Mouse (Mus musculus): Measurements from ENCODE around the gene Sun1. TPM values are rescaled to one million over a fixed set of nuclear protein-coding genes. Genes with fewer than 3 reads are reported as not detected.

The Sun1 gene
- polyA plus RNA-seq, 1 experiment from 2014 or later, result 35.1 TPM

DNA sequence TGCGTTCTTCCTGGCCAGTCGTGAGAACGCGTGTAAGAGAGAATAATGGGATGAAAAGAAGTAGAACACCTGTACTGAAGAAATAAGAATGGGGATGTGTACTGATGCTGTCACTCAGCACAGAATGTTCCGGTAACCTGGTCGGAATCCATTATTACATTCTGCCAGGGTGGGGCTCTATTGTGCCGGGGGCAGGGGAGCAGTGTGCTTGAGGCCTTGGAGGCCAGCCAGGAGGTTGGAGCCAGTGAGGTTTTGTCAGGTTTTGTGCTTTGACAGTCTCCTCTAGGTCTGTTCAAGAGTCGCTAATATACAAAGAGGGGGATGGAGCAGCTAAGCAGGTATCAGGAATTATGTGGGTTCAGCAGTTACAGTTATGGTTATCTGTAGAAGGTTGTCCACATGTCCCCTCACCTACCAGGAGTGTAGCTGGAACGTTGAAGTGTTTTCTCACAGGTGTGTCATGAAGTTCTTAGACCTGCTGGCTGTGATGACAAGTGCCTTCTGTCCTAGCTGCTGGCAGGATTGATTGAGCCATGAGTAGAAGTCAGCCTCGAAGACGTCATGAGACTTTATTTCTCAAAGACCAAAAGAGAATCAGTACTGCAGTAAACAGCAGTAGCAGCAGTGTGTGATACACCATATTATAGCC is 11.4 kb downstream of the Sun1 start:
- Histone ChIP-seq H3K4me1 (ENCODE audit: insufficient read depth, low read depth, low read length) (no peaks in the 10 kb centered on the region), H3K4me2 (replicated peaks; ENCODE audit: low read depth, low read length) (peak overlapping the region; percentile 22; the same call in 1 of the 2 replicates), H3K9ac (replicated peaks; ENCODE audit: low read depth) (no peak overlapping the region), H3K36me3 (ENCODE audit: insufficient read depth, low read length) (no peaks in the 10 kb centered on the region), H3K9me3 (ENCODE audit: low read length) (no peaks in the 10 kb centered on the region), H3K27me3 (replicated peaks; ENCODE audit: insufficient read depth, low read length) (no peaks in the 10 kb centered on the region), H3K4me3 (ENCODE audit: low read depth, low read length) (no peak overlapping the region), H3K27ac (ENCODE audit: low read length) (peak overlapping the region; percentile 49; the same call in 1 of the 2 replicates)
- ATAC-seq (peak; percentile 87), DNase-seq (ENCODE audit: low spot score) (peak; percentile 62)
- TF ChIP-seq CTCF (IDR thresholded peaks at IDR 0.05), result no peak
- peak; percentile 37; the same call in 1 of the 2 replicates for TF ChIP-seq EP300 (IDR thresholded peaks at IDR 0.05)
- WGBS, result 67% methylated on average over 11 of the region's 11 CpGs

DNA sequence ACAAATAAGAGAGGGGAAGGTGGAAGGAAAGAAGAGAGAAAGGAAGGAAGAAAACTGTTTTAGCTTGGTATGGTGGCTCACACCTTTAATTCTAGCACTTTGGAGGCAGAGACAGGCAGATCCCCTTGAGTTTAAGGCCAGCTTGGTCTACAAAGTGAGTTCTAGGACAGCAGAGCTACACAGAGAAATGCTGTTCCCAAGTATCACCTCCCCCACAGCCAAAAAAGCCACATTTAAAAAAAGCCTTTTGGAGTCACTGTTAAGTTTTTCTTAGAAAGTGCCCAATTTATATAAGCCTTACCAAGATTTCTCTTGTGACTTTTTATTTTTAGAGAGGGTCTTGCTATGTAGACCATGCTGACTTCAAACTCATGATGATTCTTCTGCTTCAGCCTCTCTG is 13.9 kb downstream of the Sun1 start:
- no peak for ATAC-seq

DNA sequence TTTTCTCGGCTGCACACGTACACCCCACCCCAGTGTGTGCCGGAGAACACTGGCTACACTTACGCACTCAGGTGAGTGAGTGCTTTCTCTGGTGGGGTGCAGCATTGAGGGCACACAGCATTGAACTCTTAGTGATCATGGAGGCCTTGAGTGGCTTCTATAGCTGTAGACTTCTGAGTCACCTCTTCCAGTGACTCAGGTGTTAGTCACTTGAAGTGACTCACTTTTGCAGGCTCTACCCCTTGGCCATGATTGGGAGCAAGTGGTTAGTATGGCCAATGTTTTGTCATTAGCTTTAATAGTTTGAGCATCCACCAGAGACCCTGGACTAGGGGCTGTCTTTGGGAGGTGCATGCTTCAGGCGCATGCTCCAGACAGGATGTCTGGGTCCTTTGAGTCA is 14.7 kb downstream of the Sun1 start:
- no peak for DNase-seq (ENCODE audit: low spot score)
- 0 out of 2 replicates have a peak, but pooled peaks have one; percentile 10 for TF ChIP-seq EP300 (IDR thresholded peaks at IDR 0.05)
- TF ChIP-seq CTCF (IDR thresholded peaks at IDR 0.05), result no peak

More for the DNA sequence above, 13.9 kb downstream of the Sun1 start:
- no peak for DNase-seq (ENCODE audit: low spot score)
- Histone ChIP-seq H3K4me3 (ENCODE audit: low read depth, low read length) (no peak overlapping the region), H3K36me3 (ENCODE audit: insufficient read depth, low read length) (no peaks in the 10 kb centered on the region), H3K9me3 (ENCODE audit: low read length) (no peaks in the 10 kb centered on the region), H3K27ac (ENCODE audit: low read length) (no peak overlapping the region), H3K27me3 (replicated peaks; ENCODE audit: insufficient read depth, low read length) (no peaks in the 10 kb centered on the region), H3K4me1 (ENCODE audit: insufficient read depth, low read depth, low read length) (no peaks in the 10 kb centered on the region), H3K4me2 (replicated peaks; ENCODE audit: low read depth, low read length) (no peak overlapping the region), H3K9ac (replicated peaks; ENCODE audit: low read depth) (no peak overlapping the region)
- TF ChIP-seq CTCF (IDR thresholded peaks at IDR 0.05) (no peak), EP300 (IDR thresholded peaks at IDR 0.05) (no peak)

DNA sequence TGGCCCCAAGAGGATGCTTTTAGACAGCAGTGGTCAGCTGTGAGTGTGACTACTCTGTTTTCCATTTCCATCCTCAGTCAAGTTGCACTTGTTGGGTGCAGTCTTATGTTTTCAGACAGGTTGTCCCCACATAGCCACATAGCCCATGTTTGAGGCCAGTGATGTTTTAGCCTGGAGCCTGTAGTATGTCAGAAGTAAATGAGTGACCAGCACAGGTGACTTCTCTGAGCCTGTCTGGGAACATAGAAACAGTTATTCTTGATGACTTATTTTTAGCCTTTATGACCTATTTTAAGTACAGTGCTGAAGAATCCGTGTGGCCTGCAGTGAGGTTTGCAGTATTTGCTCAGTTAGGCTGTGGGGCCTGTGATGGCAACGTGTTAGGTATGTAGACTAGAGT is 15.7 kb downstream of the Sun1 start:
- Histone ChIP-seq H3K9ac (replicated peaks; ENCODE audit: low read depth) (no peak overlapping the region), H3K4me3 (ENCODE audit: low read depth, low read length) (no peak overlapping the region), H3K27ac (ENCODE audit: low read length) (no peak overlapping the region), H3K4me1 (ENCODE audit: insufficient read depth, low read depth, low read length) (no peaks in the 10 kb centered on the region), H3K9me3 (ENCODE audit: low read length) (no peaks in the 10 kb centered on the region), H3K4me2 (replicated peaks; ENCODE audit: low read depth, low read length) (no peak overlapping the region), H3K36me3 (ENCODE audit: insufficient read depth, low read length) (no peaks in the 10 kb centered on the region), H3K27me3 (replicated peaks; ENCODE audit: insufficient read depth, low read length) (no peaks in the 10 kb centered on the region)
- ATAC-seq (no peak), DNase-seq (ENCODE audit: low spot score) (no peak)
- no peak for TF ChIP-seq CTCF (IDR thresholded peaks at IDR 0.05)
- no peak for TF ChIP-seq EP300 (IDR thresholded peaks at IDR 0.05)
- WGBS, result 83% methylated on average over 2 of the region's 2 CpGs

More for the DNA sequence above, 14.7 kb downstream of the Sun1 start:
- 93% methylated on average over 5 of the region's 5 CpGs for WGBS
- Histone ChIP-seq H3K4me2 (replicated peaks; ENCODE audit: low read depth, low read length) (no peak overlapping the region), H3K27me3 (replicated peaks; ENCODE audit: insufficient read depth, low read length) (no peaks in the 10 kb centered on the region), H3K4me3 (ENCODE audit: low read depth, low read length) (no peak overlapping the region), H3K4me1 (ENCODE audit: insufficient read depth, low read depth, low read length) (no peaks in the 10 kb centered on the region), H3K27ac (ENCODE audit: low read length) (no peak overlapping the region), H3K9ac (replicated peaks; ENCODE audit: low read depth) (no peak overlapping the region), H3K36me3 (ENCODE audit: insufficient read depth, low read length) (no peaks in the 10 kb centered on the region), H3K9me3 (ENCODE audit: low read length) (no peaks in the 10 kb centered on the region)
- 0 out of 2 replicates have a peak, but pooled peaks have one; percentile 13 for ATAC-seq

DNA sequence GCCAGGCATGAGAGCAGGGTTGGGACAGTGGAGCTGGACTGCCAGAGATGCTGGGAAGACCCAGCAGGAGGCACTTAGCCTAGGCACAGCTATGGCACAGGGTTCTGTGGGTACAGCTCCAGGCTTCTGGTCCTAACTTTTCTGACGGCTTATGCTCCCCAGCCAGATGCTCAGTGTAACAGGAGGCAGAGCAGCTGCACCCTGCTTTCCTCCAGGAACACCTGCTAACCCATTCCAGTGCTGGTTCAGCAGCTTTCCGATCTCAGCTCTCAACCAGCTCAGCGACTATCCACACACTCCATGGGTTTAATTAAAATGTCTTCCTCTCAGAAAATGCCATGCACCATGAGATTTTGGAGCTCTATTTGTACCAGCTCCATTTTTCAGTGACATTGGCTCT is 16.3 kb downstream of the Sun1 start:
- Histone ChIP-seq H3K9me3 (ENCODE audit: low read length) (no peaks in the 10 kb centered on the region), H3K4me2 (replicated peaks; ENCODE audit: low read depth, low read length) (no peak overlapping the region), H3K36me3 (ENCODE audit: insufficient read depth, low read length) (0 out of 2 replicates have a peak, but pooled peaks cover 5% of the 10 kb centered on the region), H3K27me3 (replicated peaks; ENCODE audit: insufficient read depth, low read length) (no peaks in the 10 kb centered on the region), H3K9ac (replicated peaks; ENCODE audit: low read depth) (no peak overlapping the region), H3K27ac (ENCODE audit: low read length) (no peak overlapping the region), H3K4me1 (ENCODE audit: insufficient read depth, low read depth, low read length) (no peaks in the 10 kb centered on the region; the same call in 1 of the 2 replicates), H3K4me3 (ENCODE audit: low read depth, low read length) (no peak overlapping the region)
- ATAC-seq (no peak), DNase-seq (ENCODE audit: low spot score) (no peak)
- TF ChIP-seq EP300 (IDR thresholded peaks at IDR 0.05) (no peak), CTCF (IDR thresholded peaks at IDR 0.05) (no peak)
- WGBS, result 94% methylated on average over 3 of the region's 3 CpGs

DNA sequence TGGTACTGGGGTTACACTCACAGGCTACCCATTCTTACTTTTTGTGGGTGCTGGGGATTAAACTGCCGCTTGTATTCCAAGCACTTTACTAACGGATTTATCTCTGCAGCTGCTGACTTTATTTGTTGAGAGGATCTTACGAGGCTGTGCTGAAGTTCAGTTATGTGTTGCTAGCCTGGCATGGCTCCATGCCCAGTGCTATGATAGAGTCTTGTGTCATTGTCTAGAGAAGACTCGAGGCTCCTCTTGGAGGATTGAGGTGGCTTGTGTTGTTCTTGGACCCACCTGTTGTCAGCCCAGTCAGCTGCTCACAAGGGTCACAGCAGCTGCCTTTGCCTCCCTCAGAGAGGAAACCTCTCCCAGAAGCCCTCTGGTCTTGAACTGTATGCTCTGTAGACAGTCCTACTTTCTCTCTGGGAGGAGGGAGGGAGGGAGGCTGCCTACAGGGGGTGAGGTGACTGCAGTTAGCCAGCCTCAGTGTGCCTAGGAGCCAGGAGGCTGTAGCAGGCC is 19.6 kb downstream of the Sun1 start:
- Histone ChIP-seq H3K4me3 (ENCODE audit: low read depth, low read length) (no peak overlapping the region), H3K27ac (ENCODE audit: low read length) (peak overlapping the region; percentile 66; the same call in 1 of the 2 replicates), H3K36me3 (ENCODE audit: insufficient read depth, low read length) (0 out of 2 replicates have a peak, but pooled peaks cover 14% of the 10 kb centered on the region), H3K9me3 (ENCODE audit: low read length) (no peaks in the 10 kb centered on the region), H3K4me1 (ENCODE audit: insufficient read depth, low read depth, low read length) (no peaks in the 10 kb centered on the region; the same call in 1 of the 2 replicates), H3K27me3 (replicated peaks; ENCODE audit: insufficient read depth, low read length) (no peaks in the 10 kb centered on the region), H3K4me2 (replicated peaks; ENCODE audit: low read depth, low read length) (no peak overlapping the region), H3K9ac (replicated peaks; ENCODE audit: low read depth) (no peak overlapping the region)
- no peak for TF ChIP-seq EP300 (IDR thresholded peaks at IDR 0.05)
- TF ChIP-seq CTCF (IDR thresholded peaks at IDR 0.05), result no peak
- ATAC-seq (0 out of 2 replicates have a peak, but pooled peaks have one; percentile 6), DNase-seq (ENCODE audit: low spot score) (no peak)
- 71% methylated on average over 4 of the region's 4 CpGs for WGBS
